Mouse (Mus musculus) gastrocnemius, adult 2 months (tissue): ENCODE data around the gene Cd7. TPM values are rescaled to one million over a fixed set of nuclear protein-coding genes. Genes with fewer than 3 reads are reported as not detected.
"Not testable (repeated sequence)": the region's sequence is repeated elsewhere in the genome, so short reads cannot be mapped to it uniquely, and the experiment has no call there.

Experiments used
- DNase-seq: peaks from one replicate; pipeline ENCODE4 v3.0.0; 2022
- H3K27ac ChIP-seq: fragments of 200-600 bp; 2 replicates; pipeline ENCODE4 v1.8.1; 2022; ENCODE audit warnings: mild to moderate bottlenecking
- H3K4me3 ChIP-seq: fragments of 200-600 bp; 2 replicates; pipeline ENCODE4 v1.8.1; 2022; ENCODE audit warnings: mild to moderate bottlenecking, moderate library complexity
- CTCF ChIP-seq: fragments of 200-600 bp; IDR thresholded peaks from 2 replicates; pipeline ENCODE4 v1.8.1; 2022; ENCODE audit warnings: antibody characterized with exemption, mild to moderate bottlenecking, moderate library complexity
- intact Hi-C: fragments of 180-260 bp; cut with DNase I; formaldehyde crosslinking; loops from one replicate; pipeline ENCODE4 v1.15.1; 2025
- total RNA-seq, 2 experiments: library from RNA; stranded (reverse); gene quantifications; 2 replicates each; pipeline ENCODE4 v1.2.3; 2021

Cd7 gene
- total RNA-seq, 2 experiments from 2014 or later = not detected

DNA sequence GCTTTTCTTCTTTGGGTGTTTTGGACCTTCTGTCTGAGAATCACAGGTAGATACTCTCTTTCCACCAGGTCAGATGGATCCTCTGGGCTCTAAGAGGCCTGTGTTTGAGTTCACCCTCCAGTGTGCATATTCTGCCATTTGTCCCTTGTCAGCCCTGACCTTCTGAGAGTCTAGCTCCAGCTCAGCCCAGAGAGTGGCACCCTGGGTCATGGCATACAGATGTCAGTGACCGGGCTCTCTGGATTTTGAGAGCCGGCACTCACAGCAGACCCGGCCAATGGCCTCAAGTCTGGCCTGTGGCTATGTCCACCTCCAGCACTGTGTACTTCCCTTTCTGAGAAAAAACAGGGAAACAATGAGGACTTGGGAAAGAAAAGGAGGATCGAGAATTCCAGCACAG lies 20.3 kb upstream of the Cd7 start:
- H3K27ac ChIP-seq = no peak overlapping the region
- intact Hi-C loops = no loop called here
- DNase-seq = no peak
- no peak for TF ChIP-seq CTCF
- no peak overlapping the region for H3K4me3 ChIP-seq

DNA sequence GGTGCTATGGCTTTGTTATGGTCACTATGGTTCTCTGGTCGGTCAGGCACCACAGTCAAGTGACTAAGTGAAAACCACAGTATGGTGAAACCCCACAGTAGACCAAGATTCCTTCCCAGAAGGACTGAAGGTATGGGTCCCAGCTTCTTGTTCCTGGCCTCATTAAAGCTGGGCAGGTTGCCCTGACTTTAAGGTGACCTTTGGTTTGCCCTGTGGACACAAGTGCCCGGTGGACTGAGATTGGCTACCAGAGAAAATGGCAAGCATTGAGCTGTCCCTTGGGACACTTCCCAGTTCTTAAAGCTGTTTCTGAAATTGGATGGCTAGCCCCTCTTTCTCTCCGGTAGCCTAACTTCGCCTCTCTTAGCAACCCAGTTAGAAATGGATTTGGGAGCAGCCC lies 19.7 kb upstream of the Cd7 start:
- DNase-seq = no peak
- Histone ChIP-seq H3K27ac (no peak overlapping the region), H3K4me3 (no peak overlapping the region)
- TF ChIP-seq CTCF = no peak
- intact Hi-C loops = no loop called here

DNA sequence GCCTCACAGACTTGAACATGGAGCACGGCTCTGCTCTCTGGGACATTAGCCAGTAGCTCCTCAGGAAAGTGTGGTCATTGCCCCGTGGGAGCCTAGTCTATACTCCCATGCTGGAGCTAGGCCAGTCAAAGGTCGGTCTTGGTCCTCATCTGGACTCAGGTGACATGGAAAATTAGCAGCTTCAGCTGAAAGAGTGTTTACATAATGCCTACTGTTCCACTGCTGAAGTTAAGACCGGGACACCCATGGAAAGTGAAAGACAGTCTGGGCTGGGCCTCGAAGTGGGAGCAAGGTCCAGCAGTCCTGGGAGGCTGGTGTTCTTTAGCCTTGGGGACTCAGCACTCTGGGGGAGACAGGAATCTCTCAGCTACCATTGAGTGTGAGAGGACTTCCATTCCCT lies 18.9 kb upstream of the Cd7 start:
- H3K27ac ChIP-seq = no peak overlapping the region
- H3K4me3 ChIP-seq = no peak overlapping the region
- intact Hi-C loops = no loop called here
- TF ChIP-seq CTCF = no peak
- no peak for DNase-seq

DNA sequence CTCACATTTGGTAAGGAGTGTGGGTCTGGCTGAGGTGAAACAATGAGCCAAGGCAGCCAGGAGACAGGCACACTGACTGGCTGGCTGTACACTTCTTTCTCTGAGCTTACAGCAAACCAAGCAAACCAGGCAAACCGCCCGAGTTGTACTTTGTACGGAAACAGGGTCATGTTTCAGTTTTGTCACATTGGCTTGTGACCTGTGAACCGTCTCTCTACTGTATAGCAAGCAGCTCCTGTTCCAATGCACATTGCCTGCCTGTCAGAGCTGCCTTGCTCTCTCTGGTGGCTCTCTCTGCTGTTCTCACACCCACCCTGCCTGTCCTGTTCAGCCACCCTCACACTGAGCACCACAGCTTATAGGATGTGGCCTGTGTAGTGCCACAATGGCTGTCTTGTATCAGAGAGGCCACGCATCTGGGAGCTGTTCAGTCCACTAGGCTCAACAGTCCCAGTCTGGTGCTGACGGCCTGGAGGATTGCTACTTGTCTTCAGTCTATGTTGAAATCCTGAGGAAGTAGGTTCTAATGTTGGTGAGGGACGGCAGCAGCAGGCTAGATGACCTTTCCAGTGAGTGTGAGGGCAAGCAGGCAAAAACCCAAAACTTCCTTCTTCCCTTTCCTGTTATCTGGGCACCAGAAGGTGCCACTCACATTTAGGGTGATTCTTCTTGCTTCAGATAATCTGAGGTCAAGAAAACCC lies 17.5 kb upstream of the Cd7 start:
- intact Hi-C loops = no loop called here
- TF ChIP-seq CTCF = no peak
- H3K27ac ChIP-seq = no peak overlapping the region
- no peak overlapping the region for H3K4me3 ChIP-seq
- DNase-seq = peak; percentile 51

DNA sequence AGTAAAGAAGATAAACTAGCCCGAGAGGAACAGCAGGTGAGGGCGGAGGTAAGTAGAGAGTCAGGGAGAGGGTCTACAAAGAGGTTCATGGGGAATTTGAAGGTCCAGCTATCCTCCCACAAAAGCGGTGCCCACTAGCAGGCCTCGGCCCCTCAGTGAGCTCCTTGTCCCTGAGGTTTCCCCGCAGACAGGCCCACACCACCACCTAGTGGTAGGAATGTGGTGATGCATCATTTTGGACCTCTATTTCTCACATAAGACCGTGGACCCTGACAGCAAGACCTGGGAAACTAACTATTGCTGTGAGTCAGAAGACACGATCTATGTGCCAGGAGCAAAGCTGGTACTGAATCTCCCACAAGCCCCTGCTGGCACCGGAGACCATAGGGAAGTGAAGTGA lies 14.3 kb upstream of the Cd7 start:
- Histone ChIP-seq H3K4me3 (no peak overlapping the region), H3K27ac (no peak overlapping the region)
- peak; percentile 79 for DNase-seq
- intact Hi-C loops = loop anchor here (5.0 kb wide), 1 partner anchor 149 kb away; the partner anchor contains the start of genes Hexdc and Ogfod3
- peak; percentile 93 for TF ChIP-seq CTCF

DNA sequence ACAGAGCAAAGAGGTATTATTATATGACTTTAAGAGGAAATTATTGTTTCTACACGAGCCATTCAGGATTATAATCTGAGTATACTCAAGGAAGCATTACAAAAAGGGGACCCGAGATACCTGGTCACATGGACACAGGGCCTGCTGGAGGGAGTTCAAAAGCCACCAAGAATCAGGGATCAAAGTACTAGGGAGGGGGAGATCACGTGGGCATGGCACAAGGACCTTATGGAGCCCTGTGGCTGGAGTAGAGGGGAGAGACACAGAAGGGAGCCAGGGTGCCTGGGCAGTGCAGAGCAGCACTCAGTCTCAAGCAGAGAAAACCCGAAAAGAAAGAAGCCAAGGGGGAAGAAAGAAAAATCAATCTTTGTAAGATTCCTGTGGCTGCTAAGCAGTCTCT lies 13.2 kb upstream of the Cd7 start:
- intact Hi-C loops = loop anchor here (5.0 kb wide), 1 partner anchor 150 kb away; the partner anchor contains the start of genes Hexdc and Ogfod3
- H3K27ac ChIP-seq = no peak overlapping the region
- no peak for TF ChIP-seq CTCF
- no peak for DNase-seq
- H3K4me3 ChIP-seq = no peak overlapping the region

DNA sequence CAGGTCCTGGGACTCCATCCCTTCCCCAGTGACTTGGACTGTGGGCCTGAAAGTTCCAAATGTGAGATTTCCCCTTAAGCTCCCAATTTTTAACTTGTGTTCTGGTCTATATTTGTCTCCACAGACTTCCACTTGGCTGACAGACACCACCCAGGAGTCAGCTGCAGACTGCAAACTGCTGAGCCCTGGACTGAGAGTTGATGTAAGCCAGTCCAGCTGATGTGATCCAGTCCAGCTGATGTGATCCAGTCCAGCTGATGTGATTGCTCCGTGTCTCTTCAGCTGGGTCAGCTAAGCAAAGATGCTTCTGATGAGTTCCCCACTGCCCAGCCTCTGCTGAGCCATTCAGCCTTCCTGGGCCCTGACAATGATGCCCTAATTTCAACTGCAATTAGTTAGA lies 12.6 kb upstream of the Cd7 start:
- no peak for DNase-seq
- no peak overlapping the region for H3K4me3 ChIP-seq
- TF ChIP-seq CTCF = no peak
- H3K27ac ChIP-seq = no peak overlapping the region
- intact Hi-C loops = loop anchor here (5.0 kb wide), 1 partner anchor 151 kb away; the partner anchor contains the start of genes Hexdc and Ogfod3

DNA sequence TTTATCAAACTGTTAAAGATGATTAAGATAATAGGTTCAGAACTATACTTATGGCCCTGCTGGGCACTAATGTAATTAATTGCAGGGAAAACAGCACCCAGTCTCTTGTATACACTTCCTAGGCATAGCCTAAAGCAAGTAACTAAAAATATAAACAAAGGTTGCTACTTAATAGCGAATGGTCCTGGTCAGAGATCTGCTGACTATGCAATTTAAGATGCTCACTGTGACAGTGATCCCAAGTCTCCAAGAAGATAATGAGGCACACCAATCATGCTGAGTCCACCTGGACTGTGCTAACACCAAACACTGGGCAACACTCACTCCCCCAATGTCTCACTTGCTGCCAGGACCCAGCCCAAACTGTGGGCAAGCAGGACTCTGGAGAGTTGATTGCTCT lies 10.6 kb upstream of the Cd7 start:
- Histone ChIP-seq H3K4me3 (no peak overlapping the region), H3K27ac (no peak overlapping the region)
- intact Hi-C loops = loop anchor here (5.0 kb wide), 1 partner anchor 152 kb away; the partner anchor contains the start of genes Hexdc and Ogfod3
- TF ChIP-seq CTCF = no peak
- DNase-seq = no peak

DNA sequence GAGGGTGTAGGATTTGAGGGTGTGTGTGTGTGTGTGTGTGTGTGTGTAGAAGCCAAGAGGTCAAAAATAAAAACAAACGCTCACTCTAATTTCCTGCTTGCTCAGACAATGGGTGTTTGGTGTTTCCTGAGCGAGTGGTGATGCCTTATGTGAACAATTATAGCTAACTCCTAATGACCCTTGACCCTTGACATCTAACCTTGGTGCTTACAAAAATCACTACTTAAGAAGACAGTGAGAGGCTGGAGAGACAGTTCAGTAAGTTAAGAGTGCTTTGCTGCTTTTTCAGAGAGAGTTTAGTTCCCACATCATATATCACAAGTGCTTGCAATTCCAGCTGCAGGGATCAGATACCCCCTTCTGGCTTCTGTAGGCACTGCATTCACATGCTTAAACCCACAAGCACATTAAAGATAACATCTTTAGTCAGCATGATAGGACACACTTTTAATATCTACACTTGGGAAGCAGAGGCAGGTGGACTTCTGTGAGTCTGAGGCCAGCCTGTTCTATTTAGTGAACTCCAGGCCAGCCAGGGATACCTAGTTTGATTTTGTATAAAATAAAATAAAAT lies 8.7 kb upstream of the Cd7 start:
- H3K27ac ChIP-seq = no peak overlapping the region
- no peak for DNase-seq
- H3K4me3 ChIP-seq = no peak overlapping the region
- TF ChIP-seq CTCF = peak; percentile 48
- intact Hi-C loops = no loop called here

DNA sequence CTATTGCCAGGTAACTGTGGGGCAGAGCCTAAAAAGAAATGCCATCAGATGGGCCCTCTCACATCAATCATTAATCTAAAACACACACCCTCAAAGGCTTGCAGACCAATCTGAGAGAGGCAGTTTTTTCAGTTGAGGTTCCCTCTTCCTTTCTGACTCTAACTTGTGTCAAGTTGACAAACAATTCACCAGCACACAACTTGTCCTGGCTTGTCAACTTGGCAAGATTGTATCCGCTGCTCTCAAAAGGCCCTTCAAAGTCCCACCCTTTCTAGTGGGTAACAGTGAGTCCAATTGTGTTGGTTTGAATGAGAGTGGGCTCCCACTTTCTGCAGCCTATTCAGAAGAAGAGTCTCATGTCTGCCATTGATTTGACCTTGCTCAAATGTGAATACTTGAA lies 6.1 kb upstream of the Cd7 start:
- intact Hi-C loops = no loop called here
- Histone ChIP-seq H3K4me3 (no peak overlapping the region), H3K27ac (no peak overlapping the region)
- TF ChIP-seq CTCF = no peak
- no peak for DNase-seq

DNA sequence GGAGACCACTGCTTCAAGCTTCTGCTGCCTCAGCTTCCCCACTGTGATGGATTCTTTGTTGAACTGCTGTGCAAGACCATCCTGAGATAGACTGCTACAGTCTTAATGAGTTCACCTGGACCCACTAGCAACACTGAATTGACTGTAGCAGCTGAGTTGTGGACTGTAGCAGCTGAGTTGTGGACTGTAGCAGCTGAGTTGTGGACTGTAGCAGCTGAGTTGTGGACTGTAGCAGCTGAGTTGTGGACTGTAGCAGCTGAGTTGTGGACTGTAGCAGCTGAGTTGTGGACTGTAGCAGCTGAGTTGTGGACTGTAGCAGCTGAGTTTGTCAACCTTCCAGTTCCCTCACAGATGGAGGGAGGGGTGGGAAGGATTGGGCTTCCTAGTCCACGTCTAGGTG lies 3.8 kb upstream of the Cd7 start:
- DNase-seq, intact Hi-C loops, H3K4me3 ChIP-seq, H3K27ac ChIP-seq: not testable (repeated sequence)

DNA sequence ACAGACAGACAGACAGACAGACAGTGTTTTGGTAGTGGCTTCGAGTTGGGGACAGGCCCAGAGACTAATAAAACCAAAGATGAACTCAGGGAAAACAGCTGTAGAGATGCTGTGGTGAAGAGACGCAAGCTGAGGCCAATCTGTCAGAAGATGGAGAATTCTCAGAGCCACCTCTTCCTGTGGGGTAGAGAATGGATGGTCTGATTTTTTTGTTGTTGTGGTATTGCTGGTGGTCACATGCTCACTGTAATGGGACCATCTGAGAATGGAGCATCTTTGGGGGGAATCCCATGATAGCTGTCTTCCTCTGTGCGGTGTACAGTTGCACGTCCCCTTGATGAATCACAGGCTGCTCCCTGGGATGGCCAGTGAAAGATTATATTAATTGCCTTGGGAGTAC lies 3.3 kb upstream of the Cd7 start:
- intact Hi-C loops = no loop called here
- DNase-seq = no peak
- Histone ChIP-seq H3K4me3 (no peak overlapping the region), H3K27ac (no peak overlapping the region)
- no peak for TF ChIP-seq CTCF

DNA sequence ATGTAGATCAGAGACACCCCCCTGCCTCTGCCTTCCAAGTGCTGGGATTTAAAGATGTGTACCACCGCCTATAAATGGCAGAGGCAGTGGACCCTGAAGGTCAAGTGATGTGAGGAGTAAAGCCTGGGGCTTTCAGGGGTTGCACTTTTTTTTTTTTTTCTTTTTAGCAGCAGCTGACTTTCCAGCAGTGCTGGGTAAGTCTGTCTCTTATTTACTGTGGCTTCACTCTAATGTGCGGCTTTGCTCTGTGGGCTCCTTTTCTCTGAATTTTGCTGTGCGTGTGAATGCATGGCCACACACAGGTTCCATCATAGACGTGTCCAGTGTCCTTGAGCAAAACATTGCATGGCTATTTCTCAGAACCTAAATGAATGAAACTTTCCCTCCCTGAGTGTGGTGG lies 2.4 kb upstream of the Cd7 start:
- H3K27ac ChIP-seq = no peak overlapping the region
- intact Hi-C loops = loop anchor here (2.0 kb wide), 2 partner anchors 23 to 137 kb away; no protein-coding TSS in a partner anchor
- no peak for TF ChIP-seq CTCF
- no peak for DNase-seq
- H3K4me3 ChIP-seq = no peak overlapping the region

DNA sequence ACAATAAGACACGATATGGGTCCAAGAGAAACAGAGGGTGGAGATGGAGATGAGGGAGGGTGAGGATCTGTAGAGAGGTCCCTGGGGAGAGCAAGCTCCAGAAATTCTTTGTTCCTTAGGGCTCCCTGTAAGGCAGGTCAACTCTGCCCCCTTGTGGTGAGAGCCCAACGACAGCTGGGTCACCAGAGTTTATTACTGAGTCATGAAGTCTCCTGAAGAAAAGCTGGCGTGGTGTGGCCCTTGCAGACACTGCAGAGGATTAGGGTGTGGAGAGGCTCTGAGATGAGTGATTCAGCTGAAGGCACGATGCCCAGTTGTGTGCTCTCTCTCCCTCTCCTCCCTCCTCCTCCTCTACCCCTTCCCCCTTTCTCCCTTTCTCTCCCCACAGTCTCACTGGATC lies 2.0 kb upstream of the Cd7 start:
- DNase-seq = peak; percentile 90
- intact Hi-C loops = loop anchor here (2.0 kb wide), 2 partner anchors 22 to 136 kb away; no protein-coding TSS in a partner anchor
- TF ChIP-seq CTCF = peak; percentile 84
- no peak overlapping the region for H3K4me3 ChIP-seq
- H3K27ac ChIP-seq = no peak overlapping the region
